Mouse (Mus musculus) embryonic fibroblast, embryonic 13.5 days (primary cell): ENCODE data around the gene C1qc. TPM values are rescaled to one million over a fixed set of nuclear protein-coding genes. Genes with fewer than 3 reads are reported as not detected.

Experiments used
- H3K27ac ChIP-seq: 2 replicates; pipeline ENCODE4 v1.5.1; 2012; ENCODE audit warnings: low read length, control low read depth, inconsistent platforms; ENCODE audit not compliant: insufficient read depth
- H3K4me1 ChIP-seq: 2 replicates; pipeline ENCODE4 v1.6.1; 2011; ENCODE audit warnings: low read length; ENCODE audit not compliant: control insufficient read depth, insufficient read depth
- H3K4me3 ChIP-seq: 2 replicates; pipeline ENCODE4 v1.5.1; 2011; ENCODE audit warnings: mild to moderate bottlenecking, control low read depth, low read length; ENCODE audit not compliant: insufficient read depth
- CTCF ChIP-seq: IDR thresholded peaks from 2 replicates; pipeline ENCODE4 v1.5.1; 2011; ENCODE audit warnings: mild to moderate bottlenecking, control low read depth, low read length, moderate library complexity, borderline replicate concordance; ENCODE audit not compliant: insufficient read depth
- POLR2A ChIP-seq: IDR thresholded peaks from 2 replicates; pipeline ENCODE4 v1.6.1; 2011; ENCODE audit warnings: low read depth, mild to moderate bottlenecking, control low read depth, low read length, moderate library complexity
- polyA plus RNA-seq: library from polyadenylated mRNA; stranded (reverse); fragments of >200 nt; gene quantifications from 2 replicates; pipeline ENCODE4 v1.2.4, GENCODE M21; 2011; ENCODE audit warnings: low read depth; ENCODE audit not compliant: missing spikeins, insufficient read length

C1qc gene
- polyA plus RNA-seq, 1 experiment = 10.8 TPM

GRCm38 (mm10) chr4:136860022-136860421, 32.8 kb downstream of the C1qc start:
- TF ChIP-seq CTCF (no peak), POLR2A (no peak)

GRCm38 (mm10) chr4:136855081-136855480, 37.8 kb downstream of the C1qc start:
- no peak overlapping the region for H3K4me3 ChIP-seq
- no peak overlapping the region for H3K27ac ChIP-seq
- no peak for TF ChIP-seq POLR2A
- no peak for TF ChIP-seq CTCF
- H3K4me1 ChIP-seq = no peaks in the 10 kb centered on the region

More at GRCm38 (mm10) chr4:136860022-136860421, 32.8 kb downstream of the C1qc start:
- no peaks in the 10 kb centered on the region for H3K4me1 ChIP-seq
- H3K4me3 ChIP-seq = no peak overlapping the region
- H3K27ac ChIP-seq = no peak overlapping the region

GRCm38 (mm10) chr4:136852989-136853388, 39.9 kb downstream of the C1qc start:
- Histone ChIP-seq H3K27ac (no peak overlapping the region), H3K4me3 (no peak overlapping the region), H3K4me1 (no peaks in the 10 kb centered on the region)
- TF ChIP-seq CTCF = no peak
- no peak for TF ChIP-seq POLR2A

GRCm38 (mm10) chr4:136852119-136852518, 40.7 kb downstream of the C1qc start:
- no peak overlapping the region for H3K27ac ChIP-seq
- no peaks in the 10 kb centered on the region for H3K4me1 ChIP-seq
- no peak overlapping the region for H3K4me3 ChIP-seq
- TF ChIP-seq CTCF = no peak
- no peak for TF ChIP-seq POLR2A

- Histone ChIP-seq H3K27ac (no peak overlapping the region), H3K4me1 (no peaks in the 10 kb centered on the region), H3K4me3 (no peak overlapping the region)
- TF ChIP-seq CTCF = no peak
- no peak for TF ChIP-seq POLR2A
These were observed 44.3 kb downstream of the C1qc start for GRCm38 (mm10) chr4:136848565-136848964.

- Histone ChIP-seq H3K4me1 (no peaks in the 10 kb centered on the region), H3K27ac (no peak overlapping the region), H3K4me3 (no peak overlapping the region)
- no peak for TF ChIP-seq CTCF
- TF ChIP-seq POLR2A = no peak
These were observed 45.7 kb downstream of the C1qc start for GRCm38 (mm10) chr4:136847166-136847565.

- Histone ChIP-seq H3K27ac (no peak overlapping the region), H3K4me1 (no peaks in the 10 kb centered on the region; the same call in 1 of the 2 replicates), H3K4me3 (no peak overlapping the region)
- TF ChIP-seq CTCF = no peak
- TF ChIP-seq POLR2A = no peak
These were observed 50.1 kb downstream of the C1qc start for GRCm38 (mm10) chr4:136842802-136843201.

- TF ChIP-seq CTCF = no peak
- no peak for TF ChIP-seq POLR2A
These were observed 50.8 kb downstream of the C1qc start for GRCm38 (mm10) chr4:136842033-136842432.

GRCm38 (mm10) chr4:136841056-136841455, 51.8 kb downstream of the C1qc start:
- Histone ChIP-seq H3K27ac (no peak overlapping the region), H3K4me1 (no peaks in the 10 kb centered on the region; the same call in 1 of the 2 replicates), H3K4me3 (no peak overlapping the region)
- TF ChIP-seq POLR2A = no peak
- TF ChIP-seq CTCF = peak; percentile 74

More at GRCm38 (mm10) chr4:136842033-136842432, 50.8 kb downstream of the C1qc start:
- Histone ChIP-seq H3K27ac (no peak overlapping the region), H3K4me3 (no peak overlapping the region), H3K4me1 (no peaks in the 10 kb centered on the region; the same call in 1 of the 2 replicates)

Other genes starting within 250 kb of the C1qc start
- gene Ephb2, start 57.1 kb downstream of the C1qc start, polyA plus RNA-seq = 36.4 and 44.6 TPM in 2 replicates
- 1.5 and 10.7 TPM in 2 replicates for gene C1qb, start 6.9 kb downstream of the C1qc start, polyA plus RNA-seq
- 0.48 and 8.9 TPM in 2 replicates for gene C1qa, start 5.7 kb upstream of the C1qc start, polyA plus RNA-seq
- gene Epha8, start 63.8 kb upstream of the C1qc start, polyA plus RNA-seq = not detected in 2 replicates
- 4.5 and 4.9 TPM in 2 replicates for gene Zbtb40, start 155.7 kb upstream of the C1qc start, polyA plus RNA-seq